Mouse (Mus musculus): Measurements from ENCODE around the gene Dus1l. TPM values are rescaled to one million over a fixed set of nuclear protein-coding genes. Genes with fewer than 3 reads are reported as not detected.

Dus1l gene
- polyA plus RNA-seq (2012), result 131 and 148 TPM in 2 replicates

GRCm38 (mm10) chr11:120795756-120796613 is at the start of gene Dus1l:
Dus1l (minus strand) TSS chr11:120796403.

GRCm38 (mm10) chr11:120823956-120824786 is 28.0 kb upstream of the Dus1l start, which contains the start of gene Fasn:
Fasn (minus strand) TSS chr11:120824547.

GRCm38 (mm10) chr11:120784064-120784791 is 12.0 kb downstream of the Dus1l start, which contains the start of the genes Rfng and Gps1:
Rfng (minus strand) TSS chr11:120784207.
Gps1 (plus strand) TSS chr11:120784272.

GRCm38 (mm10) chr11:120762672-120763041 is 33.5 kb downstream of the Dus1l start, which contains the start of gene Hmga1b:
Hmga1b (plus strand) TSS chr11:120762794.

Other genes with a start within 250 kb of the Dus1l start
- 170 and 188 TPM in 2 replicates for gene Mcrip1, start 246.7 kb downstream of the Dus1l start, polyA plus RNA-seq (2012)
- gene Ppp1r27, start 245.3 kb downstream of the Dus1l start, polyA plus RNA-seq (2012), result 0.24 TPM in 1 of 2 replicates, not detected in the other
- gene P4hb, start 223.2 kb downstream of the Dus1l start, polyA plus RNA-seq (2012), result 1,164 and 1,680 TPM in 2 replicates
- gene Arhgdia, start 214.8 kb downstream of the Dus1l start, polyA plus RNA-seq (2012), result 1,098 and 1,284 TPM in 2 replicates
- 339 and 360 TPM in 2 replicates for gene Alyref, start 198.0 kb downstream of the Dus1l start, polyA plus RNA-seq (2012)
- gene Anapc11, start 198.0 kb downstream of the Dus1l start, polyA plus RNA-seq (2012), result 111 and 156 TPM in 2 replicates
- 1.6 and 2.9 TPM in 2 replicates for gene Npb, start 187.9 kb downstream of the Dus1l start, polyA plus RNA-seq (2012)
- gene Pcyt2, start 178.5 kb downstream of the Dus1l start, polyA plus RNA-seq (2012), result 93.8 and 116 TPM in 2 replicates
- gene Sirt7, start 171.2 kb downstream of the Dus1l start, polyA plus RNA-seq (2012), result 246 and 280 TPM in 2 replicates
- 51.4 and 66.1 TPM in 2 replicates for gene Mafg, start 162.8 kb downstream of the Dus1l start, polyA plus RNA-seq (2012)
- 1.2 and 1.5 TPM in 2 replicates for gene Pycr1, start 152.6 kb downstream of the Dus1l start, polyA plus RNA-seq (2012)
- 0.05 TPM in 1 of 2 replicates, not detected in the other for gene Myadml2, start 148.2 kb downstream of the Dus1l start, polyA plus RNA-seq (2012)
- gene Notum, start 135.2 kb downstream of the Dus1l start, polyA plus RNA-seq (2012), result 0.17 and 0.18 TPM in 2 replicates
- gene Aspscr1, start 123.4 kb downstream of the Dus1l start, polyA plus RNA-seq (2012), result 360 and 376 TPM in 2 replicates
- 97.1 and 99.7 TPM in 2 replicates for gene Cenpx, start 82.7 kb downstream of the Dus1l start, polyA plus RNA-seq (2012)
- gene Lrrc45, start 82.5 kb downstream of the Dus1l start, polyA plus RNA-seq (2012), result 59.1 and 87.9 TPM in 2 replicates
- gene Rac3, start 74.9 kb downstream of the Dus1l start, polyA plus RNA-seq (2012), result 5.4 and 8.3 TPM in 2 replicates
- gene Dcxr, start 69.1 kb downstream of the Dus1l start, polyA plus RNA-seq (2012), result 32.0 and 32.8 TPM in 2 replicates
- not detected in 2 replicates for gene Cbr2, start 64.3 kb downstream of the Dus1l start, polyA plus RNA-seq (2012)
- gene Hmga1b, start 33.6 kb downstream of the Dus1l start, polyA plus RNA-seq (2012), result 38.6 and 45.6 TPM in 2 replicates
- gene Rfng, start 12.2 kb downstream of the Dus1l start, polyA plus RNA-seq (2012), result 54.4 and 68.5 TPM in 2 replicates
- gene Gps1, start 12.1 kb downstream of the Dus1l start, polyA plus RNA-seq (2012), result 52.0 and 53.8 TPM in 2 replicates
- 256 and 260 TPM in 2 replicates for gene Fasn, start 28.1 kb upstream of the Dus1l start, polyA plus RNA-seq (2012)
- 5.9 and 8.1 TPM in 2 replicates for gene Ccdc57, start 136.5 kb upstream of the Dus1l start, polyA plus RNA-seq (2012)
- 15.1 and 25.3 TPM in 2 replicates for gene Slc16a3, start 152.1 kb upstream of the Dus1l start, polyA plus RNA-seq (2012)
- gene Csnk1d, start 194.9 kb upstream of the Dus1l start, polyA plus RNA-seq (2012), result 177 and 184 TPM in 2 replicates
- gene Cd7, start 243.0 kb upstream of the Dus1l start, polyA plus RNA-seq (2012), result 9.9 and 11.8 TPM in 2 replicates

All from megakaryocyte-erythroid progenitor cell, adult 5 weeks (primary cell).